Mouse (Mus musculus) liver, adult 2 months (tissue): ENCODE results near the gene Epdr1. TPM values are rescaled to one million over a fixed set of nuclear protein-coding genes. Genes with fewer than 3 reads are reported as not detected.

Experiments
- DNase-seq: peaks from one replicate; pipeline ENCODE4 v3.0.0-alpha.2; 2011; ENCODE audit warnings: low read depth, low spot score; ENCODE audit errors: extremely low read depth
- H3K27ac ChIP-seq: fragments of 200-500 bp; replicated peaks from 2 replicates; pipeline ENCODE4 v1.5.1; 2012; ENCODE audit warnings: low read depth, mild to moderate bottlenecking, control low read depth, inconsistent platforms, low read length; ENCODE audit not compliant: insufficient read depth
- H3K27me3 ChIP-seq: fragments of 200-500 bp; 2 replicates; pipeline ENCODE4 v1.6.1; 2012; ENCODE audit warnings: mild to moderate bottlenecking, moderate library complexity, low read length, inconsistent platforms; ENCODE audit not compliant: control insufficient read depth, insufficient read depth
- H3K36me3 ChIP-seq: fragments of 200-500 bp; 2 replicates; pipeline ENCODE4 v1.6.1; 2012; ENCODE audit warnings: low read length, inconsistent platforms; ENCODE audit not compliant: control insufficient read depth, insufficient read depth
- H3K4me1 ChIP-seq: fragments of 200-500 bp; 2 replicates; pipeline ENCODE4 v1.6.1; 2011; ENCODE audit warnings: low read length; ENCODE audit not compliant: control insufficient read depth, insufficient read depth
- H3K4me3 ChIP-seq: fragments of 200-500 bp; 2 replicates; pipeline ENCODE4 v1.5.1; 2011; ENCODE audit warnings: low read depth, mild to moderate bottlenecking, control low read depth, low read length, moderate library complexity; ENCODE audit not compliant: insufficient read depth
- H3K79me2 ChIP-seq: fragments of 200-500 bp; 2 replicates; pipeline ENCODE4 v1.6.1; 2012; ENCODE audit warnings: inconsistent platforms, mild to moderate bottlenecking, low read length, moderate library complexity; ENCODE audit not compliant: control insufficient read depth, insufficient read depth
- H3K9ac ChIP-seq: fragments of 200-500 bp; 2 replicates; pipeline ENCODE4 v1.6.1; 2012; ENCODE audit warnings: low read depth, mild to moderate bottlenecking, control low read depth, inconsistent platforms, low read length
- CTCF ChIP-seq: fragments of 200-500 bp; IDR thresholded peaks from 2 replicates; pipeline ENCODE4 v1.5.1; 2011; ENCODE audit warnings: low read depth, low read length, control low read depth
- POLR2A ChIP-seq: fragments of 200-500 bp; IDR thresholded peaks from 2 replicates; pipeline ENCODE4 v1.6.1; 2011; ENCODE audit warnings: low read length, control low read depth; ENCODE audit not compliant: insufficient read depth; ENCODE audit errors: extremely low read depth
- WGBS: fragments of 180-500 bp; shearing (Covaris S2); methylation state at CpG from one replicate; pipeline ENCODE4 v1.1.7; 2018; 5-methylcytosine and 5-hydroxymethylcytosine counted together
- polyA plus RNA-seq: library from polyadenylated mRNA; depleted of rRNA; stranded (reverse); fragments of >200 nt; gene quantifications from 2 replicates; pipeline ENCODE4 v1.2.3, GENCODE M21; 2012
- total RNA-seq: library from RNA; depleted of rRNA; stranded (reverse); fragments of >200 nt; gene quantifications from 2 replicates; pipeline ENCODE4 v1.2.3, GENCODE M21; 2014

Epdr1 gene
- total and polyA plus RNA-seq, 2 experiments = 0.65 to 0.80 TPM

- H3K36me3 ChIP-seq = no peaks in the 10 kb centered on the region
- TF ChIP-seq CTCF (no peak), POLR2A (no peak)
- H3K4me3 ChIP-seq = no peak overlapping the region
- DNase-seq = no peak
- H3K9ac ChIP-seq = no peak overlapping the region
- no peaks in the 10 kb centered on the region for H3K4me1 ChIP-seq
- no peaks in the 10 kb centered on the region for H3K27me3 ChIP-seq
- no peaks in the 10 kb centered on the region for H3K79me2 ChIP-seq
- H3K27ac ChIP-seq = no peak overlapping the region
- 80% methylated on average over 1 of the region's 1 CpGs for WGBS
Measured at GRCm38 (mm10) chr13:19643519-19643918, 23.8 kb upstream of the Epdr1 start.

- H3K4me3 ChIP-seq = no peak overlapping the region
- no peak overlapping the region for H3K27ac ChIP-seq
- DNase-seq = no peak
- no peaks in the 10 kb centered on the region for H3K4me1 ChIP-seq
- no peak overlapping the region for H3K9ac ChIP-seq
- 79% methylated on average over 2 of the region's 2 CpGs for WGBS
- H3K36me3 ChIP-seq = no peaks in the 10 kb centered on the region
- H3K27me3 ChIP-seq = no peaks in the 10 kb centered on the region
- TF ChIP-seq CTCF = no peak
- TF ChIP-seq POLR2A = no peak
- no peaks in the 10 kb centered on the region for H3K79me2 ChIP-seq
Measured at GRCm38 (mm10) chr13:19640203-19640851, 20.6 kb upstream of the Epdr1 start.

- Histone ChIP-seq H3K79me2 (no peaks in the 10 kb centered on the region), H3K9ac (no peak overlapping the region), H3K4me1 (no peaks in the 10 kb centered on the region), H3K36me3 (no peaks in the 10 kb centered on the region), H3K27me3 (no peaks in the 10 kb centered on the region), H3K4me3 (no peak overlapping the region), H3K27ac (no peak overlapping the region)
- peak; percentile 10 for DNase-seq
- 59% methylated on average over 4 of the region's 4 CpGs for WGBS
- TF ChIP-seq CTCF = peak; percentile 13; the same call in 1 of the 2 replicates
- TF ChIP-seq POLR2A = no peak
Measured at GRCm38 (mm10) chr13:19636131-19636530, 16.4 kb upstream of the Epdr1 start.

DNA sequence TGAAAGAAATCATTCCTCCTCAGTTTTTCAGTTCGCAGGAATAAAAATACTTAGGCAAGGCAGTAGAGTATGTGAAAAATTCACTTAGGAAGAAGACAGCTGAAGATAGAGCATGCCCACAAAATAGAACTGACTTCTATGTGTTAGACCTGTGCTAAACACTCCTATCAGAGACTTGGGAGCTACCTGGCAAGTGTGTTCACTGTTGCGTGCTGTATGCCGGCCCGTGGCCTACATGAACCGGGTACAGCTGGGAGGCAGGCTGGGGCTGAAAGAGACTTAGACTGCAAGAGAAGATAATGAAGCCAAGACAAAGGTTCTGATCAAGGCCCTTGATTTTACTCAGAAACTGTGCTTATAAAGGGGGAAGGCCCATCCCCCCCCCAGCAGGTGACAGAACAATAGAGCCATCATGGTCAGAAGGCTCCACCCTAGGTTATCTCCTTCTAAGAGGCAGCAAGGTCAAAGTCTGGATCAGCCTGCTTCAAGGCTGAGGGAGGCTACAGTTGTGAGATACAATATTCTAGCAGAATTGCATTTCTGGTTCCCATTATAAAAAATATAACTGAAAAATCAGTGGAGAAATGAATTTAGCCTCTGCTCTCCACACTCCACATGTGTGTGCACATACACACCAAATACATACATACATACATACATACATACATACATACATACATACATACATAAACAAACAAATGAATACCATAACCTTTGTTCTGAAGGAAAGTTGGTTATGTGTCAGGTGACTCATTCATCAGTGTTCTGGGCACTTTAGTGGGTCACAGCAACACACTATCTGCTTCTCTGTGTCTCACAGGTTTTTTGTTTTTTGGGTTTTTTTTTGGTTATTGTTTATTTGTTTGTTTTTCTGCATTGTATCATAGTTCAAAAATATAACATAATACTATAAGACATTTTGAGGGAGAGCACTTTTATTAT is 11.3 kb upstream of the Epdr1 start:
- no peak overlapping the region for H3K9ac ChIP-seq
- H3K4me1 ChIP-seq = no peaks in the 10 kb centered on the region
- no peak overlapping the region for H3K4me3 ChIP-seq
- WGBS = 95% methylated on average over 5 of the region's 5 CpGs
- no peaks in the 10 kb centered on the region for H3K36me3 ChIP-seq
- H3K27ac ChIP-seq = no peak overlapping the region
- no peak for TF ChIP-seq CTCF
- TF ChIP-seq POLR2A = no peak
- DNase-seq = no peak
- H3K79me2 ChIP-seq = no peaks in the 10 kb centered on the region
- no peaks in the 10 kb centered on the region for H3K27me3 ChIP-seq

DNA sequence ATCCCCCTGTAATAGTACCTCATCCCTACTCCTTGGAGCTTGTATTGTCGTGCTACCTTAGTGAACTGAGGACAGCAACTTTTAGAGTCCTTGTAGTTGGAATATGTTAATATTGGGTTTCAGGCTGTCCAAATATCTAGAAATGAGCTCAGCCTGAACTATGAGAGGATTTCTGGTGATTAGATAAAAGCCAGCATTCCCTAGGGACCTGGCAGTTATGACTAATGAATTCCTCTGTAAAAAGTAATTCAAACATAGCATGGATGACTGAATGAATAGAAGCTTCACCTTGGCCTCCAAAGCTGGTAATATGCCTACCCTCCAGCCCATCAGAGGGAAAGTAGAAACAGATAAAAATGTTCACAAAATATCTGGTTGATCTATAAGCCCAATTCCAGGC is 6.7 kb upstream of the Epdr1 start:
- Histone ChIP-seq H3K36me3 (no peaks in the 10 kb centered on the region), H3K9ac (no peak overlapping the region), H3K27me3 (no peaks in the 10 kb centered on the region), H3K27ac (no peak overlapping the region), H3K79me2 (no peaks in the 10 kb centered on the region), H3K4me1 (0 out of 2 replicates have a peak, but pooled peaks cover 3% of the 10 kb centered on the region), H3K4me3 (no peak overlapping the region)
- no peak for DNase-seq
- TF ChIP-seq POLR2A = no peak
- TF ChIP-seq CTCF = no peak
- WGBS = 86% methylated on average over 1 of the region's 1 CpGs
